Mouse (Mus musculus) limb, embryonic 12.5 days (tissue): Measurements from ENCODE around the gene Rhno1. TPM values are rescaled to one million over a fixed set of nuclear protein-coding genes. Genes with fewer than 3 reads are reported as not detected.

Experiments
- ATAC-seq: fragments of 200-750 bp; cut with Nextera tagmentation; 2 replicates; pipeline ENCODE4 v1.8.0; 2017; ENCODE audit warnings: low read depth, moderate TSS enrichment; ENCODE audit not compliant: insufficient number of reproducible peaks, insufficient read depth, low FRiP score, low TSS enrichment
- H3K27ac ChIP-seq: fragments of 300-500 bp; sonication (generic); 2 replicates; pipeline ENCODE4 v1.5.1; 2016; ENCODE audit warnings: mild to moderate bottlenecking, moderate library complexity
- H3K27me3 ChIP-seq: fragments of 300-500 bp; sonication (generic); 2 replicates; pipeline ENCODE4 v1.6.1; 2016; ENCODE audit warnings: mild to moderate bottlenecking, moderate library complexity
- H3K36me3 ChIP-seq: fragments of 300-500 bp; sonication (generic); 2 replicates; pipeline ENCODE4 v1.6.1; 2016; ENCODE audit warnings: mild to moderate bottlenecking, moderate library complexity
- H3K4me1 ChIP-seq: fragments of 300-500 bp; sonication (generic); replicated peaks from 2 replicates; pipeline ENCODE4 v1.6.1; 2016
- H3K4me2 ChIP-seq: fragments of 300-500 bp; sonication (generic); 2 replicates; pipeline ENCODE4 v1.6.1; 2016; ENCODE audit warnings: mild to moderate bottlenecking, moderate library complexity
- H3K4me3 ChIP-seq: fragments of 300-500 bp; sonication (generic); replicated peaks from 2 replicates; pipeline ENCODE4 v1.5.1; 2016; ENCODE audit warnings: mild to moderate bottlenecking
- H3K9ac ChIP-seq: fragments of 300-500 bp; sonication (generic); replicated peaks from 2 replicates; pipeline ENCODE4 v1.6.1; 2016; ENCODE audit warnings: mild to moderate bottlenecking, moderate library complexity
- H3K9me3 ChIP-seq: fragments of 300-500 bp; sonication (generic); 2 replicates; pipeline ENCODE4 v1.6.1; 2016; ENCODE audit warnings: mild to moderate bottlenecking, moderate library complexity
- WGBS: fragments of 180-500 bp; shearing (Covaris S2); methylation state at CpG from one replicate; pipeline ENCODE4 v1.1.7; 2016; 5-methylcytosine and 5-hydroxymethylcytosine counted together
- polyA plus RNA-seq: library from polyadenylated mRNA; unstranded; fragments of >200 nt; fragmentation: Nextera tagmentation; extraction: Ambion mirVana; gene quantifications from 2 replicates; pipeline ENCODE4 v1.2.1, GENCODE M21; 2016

Gene Rhno1
- 167 and 177 TPM in 2 replicates for polyA plus RNA-seq

- H3K4me1 ChIP-seq = peaks cover 28% of the 10 kb centered on the region
- no peaks in the 10 kb centered on the region for H3K27me3 ChIP-seq
- H3K4me3 ChIP-seq = peak within 1 kb of the TSS; percentile 96
- H3K27ac ChIP-seq = peak within 1 kb of the TSS; percentile 96
- peak within 1 kb of the TSS; percentile 89 for H3K4me2 ChIP-seq
- peaks cover 40% of the 10 kb centered on the region for H3K36me3 ChIP-seq
- ATAC-seq = peak; percentile 85
- H3K9me3 ChIP-seq = no peaks in the 10 kb centered on the region
- WGBS = under 1% methylated on average over 67 of the region's 76 CpGs
- H3K9ac ChIP-seq = peak within 1 kb of the TSS; percentile 88
These were observed at the start of gene Rhno1, which contains the start of gene Foxm1 for GRCm38 (mm10) chr6:128362381-128363006. Rhno1 (minus strand) TSS chr6:128362911. Foxm1 (plus strand) TSS chr6:128362967.

DNA sequence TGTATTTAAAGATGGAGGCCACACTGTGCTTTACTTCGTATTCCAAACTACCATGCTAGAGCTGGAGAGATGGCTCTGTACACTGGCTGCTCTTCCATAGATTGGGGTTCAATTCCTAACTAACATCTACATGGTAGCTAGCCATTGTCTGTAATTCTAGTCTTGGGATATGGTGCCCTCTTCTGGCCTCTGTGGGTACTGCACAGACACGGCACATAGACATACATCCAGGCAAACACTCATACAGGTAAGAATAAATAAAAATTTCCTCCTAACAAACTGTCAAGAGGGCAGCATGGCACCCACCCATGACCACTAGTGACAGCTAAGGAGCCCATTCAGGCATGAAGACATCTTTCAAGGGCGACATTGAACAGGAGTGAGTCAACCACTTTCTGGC is 48.4 kb upstream of the Rhno1 start:
- Histone ChIP-seq H3K27me3 (no peaks in the 10 kb centered on the region), H3K36me3 (peaks cover 91% of the 10 kb centered on the region), H3K4me3 (no peak overlapping the region), H3K27ac (no peak overlapping the region), H3K4me1 (no peaks in the 10 kb centered on the region), H3K9me3 (no peaks in the 10 kb centered on the region), H3K4me2 (no peak overlapping the region), H3K9ac (no peak overlapping the region)
- WGBS = 20% methylated on average over 3 of the region's 3 CpGs
- no peak for ATAC-seq

DNA sequence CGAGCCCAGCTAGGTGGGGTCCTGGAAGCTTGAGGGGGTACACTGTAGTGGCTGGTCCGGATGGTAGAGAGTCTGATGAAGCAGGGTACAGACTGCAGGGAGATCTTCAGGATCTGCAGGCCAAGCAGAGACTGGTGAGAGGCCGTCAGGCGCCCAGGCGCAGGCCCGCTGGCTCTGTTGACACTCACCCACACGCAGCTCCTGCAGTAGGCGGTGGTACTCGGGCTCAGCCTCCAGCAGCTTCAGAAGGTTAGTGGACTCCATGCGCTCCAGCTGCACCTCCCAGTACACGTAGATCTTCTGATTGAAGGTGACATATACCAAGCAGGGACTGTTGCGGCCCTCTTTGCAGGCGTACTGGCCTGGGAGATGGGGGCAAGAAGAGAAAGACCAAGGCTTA is 47.6 kb upstream of the Rhno1 start:
- no peak overlapping the region for H3K4me3 ChIP-seq
- no peak overlapping the region for H3K9ac ChIP-seq
- H3K4me2 ChIP-seq = no peak overlapping the region
- no peaks in the 10 kb centered on the region for H3K9me3 ChIP-seq
- H3K27me3 ChIP-seq = no peaks in the 10 kb centered on the region
- ATAC-seq = 0 out of 2 replicates have a peak, but pooled peaks have one; percentile 7
- H3K36me3 ChIP-seq = peaks cover 90% of the 10 kb centered on the region
- H3K27ac ChIP-seq = no peak overlapping the region
- no peaks in the 10 kb centered on the region for H3K4me1 ChIP-seq
- 97% methylated on average over 13 of the region's 13 CpGs for WGBS

- Histone ChIP-seq H3K9ac (no peak overlapping the region), H3K9me3 (no peaks in the 10 kb centered on the region), H3K4me3 (no peak overlapping the region), H3K4me1 (no peaks in the 10 kb centered on the region), H3K27me3 (no peaks in the 10 kb centered on the region), H3K27ac (no peak overlapping the region), H3K4me2 (no peak overlapping the region), H3K36me3 (peaks cover 84% of the 10 kb centered on the region)
- WGBS = 88% methylated on average over 7 of the region's 7 CpGs
- no peak for ATAC-seq
These were observed 45.9 kb upstream of the Rhno1 start for GRCm38 (mm10) chr6:128408544-128409125.

GRCm38 (mm10) chr6:128404708-128405107 is 42.0 kb upstream of the Rhno1 start:
- H3K9ac ChIP-seq = no peak overlapping the region
- H3K4me2 ChIP-seq = no peak overlapping the region
- H3K9me3 ChIP-seq = no peaks in the 10 kb centered on the region
- H3K36me3 ChIP-seq = peaks cover 46% of the 10 kb centered on the region
- WGBS = 59% methylated on average over 5 of the region's 5 CpGs
- no peak overlapping the region for H3K4me3 ChIP-seq
- H3K27ac ChIP-seq = no peak overlapping the region
- no peaks in the 10 kb centered on the region for H3K27me3 ChIP-seq
- H3K4me1 ChIP-seq = peaks cover 7% of the 10 kb centered on the region; the same call in 1 of the 2 replicates
- no peak for ATAC-seq

DNA sequence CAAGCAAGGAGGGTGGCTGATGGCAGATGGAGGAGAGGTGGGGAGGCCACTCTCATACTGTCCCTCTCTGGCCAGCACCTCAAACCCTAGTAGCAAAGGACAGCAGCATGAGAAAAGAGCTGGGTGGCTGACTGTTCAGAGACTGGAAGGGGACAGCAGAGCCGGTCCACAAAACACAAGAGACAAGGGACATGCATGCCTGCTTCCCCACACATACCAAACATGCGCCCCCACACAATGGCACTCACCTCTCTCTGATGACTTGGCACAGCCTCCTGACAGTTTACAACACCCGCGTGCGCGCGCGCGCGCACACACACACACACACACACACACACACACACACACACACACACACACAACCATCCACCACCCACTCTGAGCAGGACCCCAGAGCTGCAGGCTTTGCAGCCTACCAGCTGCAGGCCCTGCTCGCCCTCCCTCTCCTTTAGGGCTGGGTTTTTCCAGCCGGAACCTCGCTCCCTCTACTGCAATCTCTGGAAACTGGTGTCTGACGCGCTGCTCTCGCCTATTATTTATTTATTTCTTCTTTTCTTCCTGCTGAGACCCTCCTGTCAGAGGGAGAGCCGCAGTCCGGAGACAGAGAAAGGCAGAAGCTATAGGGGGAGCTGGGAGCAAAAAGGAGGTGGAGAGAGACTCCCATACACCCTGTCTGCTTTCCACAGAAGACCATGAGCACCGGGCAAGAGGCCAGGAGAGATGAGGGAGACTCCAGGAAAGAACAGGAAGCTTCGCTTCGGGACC is 36.9 kb upstream of the Rhno1 start:
- H3K4me1 ChIP-seq = peaks cover 10% of the 10 kb centered on the region; the same call in 1 of the 2 replicates
- H3K9me3 ChIP-seq = no peaks in the 10 kb centered on the region
- 48% methylated on average over 21 of the region's 21 CpGs for WGBS
- H3K4me2 ChIP-seq = peak overlapping the region; percentile 43
- H3K4me3 ChIP-seq = peak overlapping the region; percentile 22; the same call in 1 of the 2 replicates
- H3K36me3 ChIP-seq = peaks cover under 1% of the 10 kb centered on the region; the same call in 1 of the 2 replicates
- ATAC-seq = peak; percentile 68; the same call in 1 of the 2 replicates
- H3K9ac ChIP-seq = peak overlapping the region; percentile 48; the same call in 1 of the 2 replicates
- no peaks in the 10 kb centered on the region for H3K27me3 ChIP-seq
- peak overlapping the region; percentile 57 for H3K27ac ChIP-seq

- H3K27ac ChIP-seq = peak within 1 kb of the TSS; percentile 57
- no peaks in the 10 kb centered on the region for H3K9me3 ChIP-seq
- H3K27me3 ChIP-seq = no peaks in the 10 kb centered on the region
- ATAC-seq = no peak
- H3K4me1 ChIP-seq = peaks cover 10% of the 10 kb centered on the region; the same call in 1 of the 2 replicates
- H3K4me2 ChIP-seq = peak within 1 kb of the TSS; percentile 43
- no peaks in the 10 kb centered on the region for H3K36me3 ChIP-seq
- peak within 1 kb of the TSS; percentile 22; the same call in 1 of the 2 replicates for H3K4me3 ChIP-seq
- peak within 1 kb of the TSS; percentile 48; the same call in 1 of the 2 replicates for H3K9ac ChIP-seq
- 74% methylated on average over 3 of the region's 3 CpGs for WGBS
These were observed 36.3 kb upstream of the Rhno1 start, which contains the start of gene Nrip2 for GRCm38 (mm10) chr6:128398996-128399395. Nrip2 (plus strand) TSS chr6:128399296.

GRCm38 (mm10) chr6:128397574-128398261 is 35.0 kb upstream of the Rhno1 start:
- no peaks in the 10 kb centered on the region for H3K9me3 ChIP-seq
- H3K4me3 ChIP-seq = no peak overlapping the region
- H3K27me3 ChIP-seq = no peaks in the 10 kb centered on the region
- no peak for ATAC-seq
- H3K27ac ChIP-seq = no peak overlapping the region
- peaks cover 10% of the 10 kb centered on the region; the same call in 1 of the 2 replicates for H3K4me1 ChIP-seq
- no peak overlapping the region for H3K4me2 ChIP-seq
- no peak overlapping the region for H3K9ac ChIP-seq
- no peaks in the 10 kb centered on the region for H3K36me3 ChIP-seq
- WGBS = 80% methylated on average over 7 of the region's 7 CpGs

GRCm38 (mm10) chr6:128390683-128391082 is 28.0 kb upstream of the Rhno1 start:
- Histone ChIP-seq H3K4me3 (no peak overlapping the region), H3K27ac (no peak overlapping the region), H3K27me3 (no peaks in the 10 kb centered on the region), H3K9ac (no peak overlapping the region), H3K4me2 (no peak overlapping the region), H3K9me3 (no peaks in the 10 kb centered on the region), H3K36me3 (no peaks in the 10 kb centered on the region), H3K4me1 (no peaks in the 10 kb centered on the region)
- WGBS = 64% methylated on average over 1 of the region's 1 CpGs
- ATAC-seq = no peak

GRCm38 (mm10) chr6:128389185-128389584 is 26.5 kb upstream of the Rhno1 start:
- WGBS = 88% methylated on average over 1 of the region's 1 CpGs
- H3K27ac ChIP-seq = no peak overlapping the region

More at GRCm38 (mm10) chr6:128389185-128389584, 26.5 kb upstream of the Rhno1 start:
- Histone ChIP-seq H3K4me2 (no peak overlapping the region), H3K9me3 (no peaks in the 10 kb centered on the region), H3K9ac (no peak overlapping the region), H3K4me3 (no peak overlapping the region), H3K36me3 (no peaks in the 10 kb centered on the region), H3K27me3 (no peaks in the 10 kb centered on the region), H3K4me1 (no peaks in the 10 kb centered on the region)
- ATAC-seq = no peak; the same call in 1 of the 2 replicates
